37 mouse cellular contexts compared by ENCODE assay signal in genomic region chrX:49745192-49745591, GRCm38 (mm10). TPM values are rescaled to one million over a fixed set of nuclear protein-coding genes. Genes with fewer than 3 reads are reported as not detected.
DNase-seq lines count a peak whose midpoint lies in the region; TF ChIP-seq lines count a peak whose summit lies in the region.
"Had no signal": no experiment of that assay in that cellular context is flagged by ENCODE, and none has a peak within 500 bp of the region (broad histone marks: within the 10 kb centered on the region; RNA-seq: fewer than 3 reads in every experiment).

No protein-coding gene starts in this region.

- H3K4me1 ChIP-seq in ES-Bruce4 (ENCODE audit: control insufficient read depth, insufficient read depth, low read length) = no peaks in the 10 kb centered on the region
- H3K4me1 ChIP-seq in kidney, adult 2 months (ENCODE audit: control insufficient read depth, insufficient read depth, low read length) = no peaks in the 10 kb centered on the region
- H3K4me1 ChIP-seq: embryonic facial prominence, embryonic 10.5 days; embryonic facial prominence, embryonic 13.5 days; forebrain, embryonic 13.5 days; heart, embryonic 12.5 days; heart, embryonic 15.5 days; hindbrain, embryonic 12.5 days; intestine, embryonic 15.5 days had no signal

- H3K4me3 ChIP-seq in ES-Bruce4 (ENCODE audit: low read depth, low read length) = no peak overlapping the region
- no peak overlapping the region for H3K4me3 ChIP-seq in kidney, adult 2 months (ENCODE audit: insufficient read depth, low read depth, low read length)
- H3K4me3 ChIP-seq: embryonic facial prominence, embryonic 10.5 days; embryonic facial prominence, embryonic 13.5 days; erythroblast, embryonic 14.5 days; forebrain, embryonic 13.5 days; heart, embryonic 12.5 days; heart, embryonic 15.5 days; hindbrain, embryonic 12.5 days; intestine, embryonic 15.5 days had no signal

- H3K9ac ChIP-seq in ES-Bruce4 (ENCODE audit: low read depth, poor library complexity, severe bottlenecking) = no peak overlapping the region
- H3K9ac ChIP-seq: embryonic facial prominence, embryonic 13.5 days; forebrain, embryonic 13.5 days; forebrain, postnatal 0 days; heart, embryonic 12.5 days; heart, embryonic 15.5 days; hindbrain, embryonic 12.5 days; intestine, embryonic 15.5 days had no signal

- TF ChIP-seq POLR2A in ES-Bruce4 (IDR thresholded peaks at IDR 0.05; ENCODE audit: insufficient read depth, low read length) = no peak
- no peak for TF ChIP-seq POLR2A in kidney, adult 2 months (IDR thresholded peaks at IDR 0.05; ENCODE audit: low read depth, low read length)

- TF ChIP-seq CTCF in ES-Bruce4 (IDR thresholded peaks at IDR 0.05; ENCODE audit: low read depth, low read length) = no peak
- TF ChIP-seq CTCF in kidney, adult 2 months (conservative IDR thresholded peaks at IDR 0.05; ENCODE audit: insufficient read depth, insufficient read length, low read depth, low read length) = no peak

- WGBS in kidney, adult 2 months = 45% methylated on average over 5 of the region's 5 CpGs

- peak; percentile 1 to 2 for DNase-seq in layer of hippocampus, postnatal 14 days (ENCODE audit: low spot score in 2 of 2)
- DNase-seq in layer of hippocampus, postnatal 36 days = no peak
- peak; percentile 82 for DNase-seq in ES-CJ7 (ENCODE audit: low read depth, low spot score)
- peak; percentile 4 for DNase-seq in WW6 (ENCODE audit: low read depth, low spot score)
- DNase-seq in ovary, postnatal 10 days (ENCODE audit: low spot score) = no peak
- DNase-seq in kidney, adult 2 months = no peak
- no peak for DNase-seq in right cerebral cortex, postnatal 10 days (ENCODE audit: low spot score in 2 of 2)
- DNase-seq: adrenal gland, adult 2 months; adrenal gland, postnatal 14 days; cerebellum, adult 11-12 months; cerebellum, adult 8-10 months; cerebellum, postnatal 10 days; cerebellum, postnatal 36 days; embryo, embryonic 11 days; forebrain, postnatal 0 days; gastrocnemius, postnatal 25 days; heart, adult 18-20 months; heart, postnatal 10 days; heart, postnatal 4 days had no signal

- H3K36me3 ChIP-seq in ES-Bruce4 (ENCODE audit: control insufficient read depth, insufficient read depth, low read length, poor library complexity, severe bottlenecking) = no peaks in the 10 kb centered on the region
- no peaks in the 10 kb centered on the region for H3K36me3 ChIP-seq in kidney, adult 2 months (ENCODE audit: control insufficient read depth, insufficient read depth, low read length)
- H3K36me3 ChIP-seq: embryonic facial prominence, embryonic 10.5 days; embryonic facial prominence, embryonic 13.5 days; heart, embryonic 12.5 days; heart, embryonic 15.5 days; hindbrain, embryonic 12.5 days; intestine, embryonic 15.5 days had no signal

- no peak overlapping the region; the same call in 1 of the 2 replicates for H3K27ac ChIP-seq in ES-Bruce4 (ENCODE audit: insufficient read depth, low read length)
- no peak overlapping the region for H3K27ac ChIP-seq in kidney, adult 2 months (ENCODE audit: insufficient read depth, low read depth, low read length)
- H3K27ac ChIP-seq: embryonic facial prominence, embryonic 10.5 days; embryonic facial prominence, embryonic 13.5 days; forebrain, embryonic 13.5 days; heart, embryonic 15.5 days; hindbrain, embryonic 12.5 days; intestine, embryonic 15.5 days had no signal

- no peaks in the 10 kb centered on the region for H3K9me3 ChIP-seq in ES-Bruce4 (replicated peaks; ENCODE audit: control insufficient read depth, insufficient read depth, low read length, poor library complexity, severe bottlenecking)
- H3K9me3 ChIP-seq: embryonic facial prominence, embryonic 10.5 days; embryonic facial prominence, embryonic 13.5 days; forebrain, embryonic 13.5 days; heart, embryonic 12.5 days; heart, embryonic 15.5 days; hindbrain, embryonic 12.5 days; intestine, embryonic 15.5 days had no signal

- no peaks in the 10 kb centered on the region for H3K27me3 ChIP-seq in ES-Bruce4 (ENCODE audit: control insufficient read depth, insufficient read depth, low read length, poor library complexity, severe bottlenecking)
- no peaks in the 10 kb centered on the region for H3K27me3 ChIP-seq in kidney, adult 2 months (replicated peaks; ENCODE audit: control insufficient read depth, insufficient read depth, low read length)
- H3K27me3 ChIP-seq: embryonic facial prominence, embryonic 13.5 days; forebrain, embryonic 13.5 days; heart, embryonic 12.5 days; heart, embryonic 15.5 days; hindbrain, embryonic 12.5 days; intestine, embryonic 15.5 days had no signal

- TF ChIP-seq EP300 in ES-Bruce4 (IDR thresholded peaks at IDR 0.05; ENCODE audit: insufficient read depth, low read depth, low read length) = 0 out of 2 replicates have a peak, but pooled peaks have one; percentile 48

RNA-seq across cellular contexts. Expression of gene Olfr1321, which starts 10.3 kb away (rescaled TPM):
- not detected for total RNA-seq in layer of hippocampus, postnatal 14 days (2021)
- not detected for total RNA-seq in layer of hippocampus, postnatal 36 days (2021)
- not detected in 2 replicates for polyA plus RNA-seq in ES-Bruce4 (2011; ENCODE audit: insufficient read depth, insufficient read length, low read depth, missing spikeins)
- not detected in 2 replicates for polyA plus RNA-seq in kidney, adult 2 months (2012; rRNA removed)
- total RNA-seq: adrenal gland, adult 2 months; adrenal gland, postnatal 14 days; adrenal gland, postnatal 4 days; forebrain, postnatal 0 days; gastrocnemius, adult 8-10 months; gastrocnemius, postnatal 25 days; heart, adult 18-20 months; heart, postnatal 10 days; heart, postnatal 4 days; MEL had no signal
- polyA plus RNA-seq: adrenal gland, adult 2 months; C2C12; CD4-positive, CD25-positive, alpha-beta regulatory T cell, adult 4 months; cortical plate, adult 2 months; embryonic facial prominence, embryonic 10.5 days; embryonic facial prominence, embryonic 13.5 days; erythroblast, embryonic 14.5 days; forebrain, embryonic 13.5 days; forebrain, postnatal 0 days; frontal cortex, adult 2 months; gonadal fat pad, adult 2 months; heart, embryonic 12.5 days; heart, embryonic 15.5 days; hindbrain, embryonic 12.5 days; hindbrain, embryonic 16.5 days; intestine, embryonic 15.5 days had no signal

RNA-seq across cellular contexts. Expression of gene Igsf1, which starts 52.4 kb away (rescaled TPM):
- 10 to 100 TPM; 13.6 to 18.6 TPM for total RNA-seq in layer of hippocampus, postnatal 14 days (2021)
- total RNA-seq in layer of hippocampus, postnatal 36 days (2021) = 1 to 10 TPM; 8.3 to 8.8 TPM
- 7.2 and 10.3 TPM in 2 replicates for polyA plus RNA-seq in ES-Bruce4 (2011; ENCODE audit: insufficient read depth, insufficient read length, low read depth, missing spikeins)
- 0.11 TPM in 1 of 2 replicates, not detected in the other for polyA plus RNA-seq in kidney, adult 2 months (2012; rRNA removed)
- total RNA-seq: MEL had no signal
- polyA plus RNA-seq: C2C12; CD4-positive, CD25-positive, alpha-beta regulatory T cell, adult 4 months; erythroblast, embryonic 14.5 days had no signal

Comparison
In these comparisons a context has a peak if more than half of its experiments do, and no peak if none do; other contexts are left out.
1. DNase-seq: peak in layer of hippocampus, postnatal 14 days (2 of 2), ES-CJ7 (single experiment) and WW6 (single experiment); none in layer of hippocampus, postnatal 36 days (0 of 2), ovary, postnatal 10 days (single experiment), kidney, adult 2 months (single experiment) and right cerebral cortex, postnatal 10 days (0 of 2).